Mouse (Mus musculus): ENCODE data around the gene Taok2.
A peak's percentile ranks its signal among the peaks of the same experiment; 100 is the strongest.

The Taok2 gene

GRCm38 (mm10) chr7:126825952-126826351 is 58.6 kb downstream of the Taok2 start:
- no peak for DNase-seq (ENCODE audit: low read depth)

- DNase-seq (ENCODE audit: low read depth), result peak; percentile 51
These were observed 59.1 kb downstream of the Taok2 start for GRCm38 (mm10) chr7:126825403-126825802.

GRCm38 (mm10) chr7:126823940-126824339 is 60.6 kb downstream of the Taok2 start:
- DNase-seq (ENCODE audit: low read depth), result no peak

GRCm38 (mm10) chr7:126823202-126823711 is 61.2 kb downstream of the Taok2 start:
- no peak for DNase-seq (ENCODE audit: low read depth)

- no peak for DNase-seq (ENCODE audit: low read depth)
These were observed 61.8 kb downstream of the Taok2 start for GRCm38 (mm10) chr7:126822741-126823140.

- DNase-seq (ENCODE audit: low read depth), result peak; percentile 86
These were observed 62.5 kb downstream of the Taok2 start for GRCm38 (mm10) chr7:126821835-126822511.

- no peak for DNase-seq (ENCODE audit: low read depth)
These were observed 65.7 kb downstream of the Taok2 start for GRCm38 (mm10) chr7:126818818-126819217.

- DNase-seq (ENCODE audit: low read depth), result no peak
These were observed 66.9 kb downstream of the Taok2 start for GRCm38 (mm10) chr7:126817595-126817994.

GRCm38 (mm10) chr7:126816494-126816893 is 68.0 kb downstream of the Taok2 start:
- DNase-seq (ENCODE audit: low read depth), result peak; percentile 30

GRCm38 (mm10) chr7:126815726-126816222 is 68.7 kb downstream of the Taok2 start:
- DNase-seq (ENCODE audit: low read depth), result no peak
